Mouse (Mus musculus): ENCODE measurements around the gene Limk1.
"Not testable (repeated sequence)": the region's sequence is repeated elsewhere in the genome, so short reads cannot be mapped to it uniquely, and the experiment has no call there.

The Limk1 gene

DNA sequence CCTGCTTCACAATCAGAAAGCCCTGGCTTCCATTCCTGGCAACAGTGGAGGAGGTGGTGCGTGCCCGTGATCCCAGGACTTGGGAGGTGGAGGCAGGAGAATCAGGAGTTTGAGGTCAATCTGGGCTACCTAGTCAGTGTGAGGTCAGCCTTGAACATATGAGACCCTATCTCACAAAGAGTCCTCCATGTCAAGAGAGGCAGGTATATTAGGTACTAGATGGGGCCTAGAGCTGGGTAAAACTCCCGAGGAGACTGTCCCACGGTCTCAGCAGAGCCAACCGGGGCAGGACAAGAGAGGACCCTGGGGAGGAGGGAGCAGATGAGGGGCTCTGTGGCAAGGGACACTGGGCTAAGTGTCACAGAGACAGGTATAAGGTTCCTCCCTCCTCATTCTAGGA, 10.9 kb downstream of the Limk1 start:
- no peak for DNase-seq (ENCODE audit: low spot score in 2 of 2)

DNA sequence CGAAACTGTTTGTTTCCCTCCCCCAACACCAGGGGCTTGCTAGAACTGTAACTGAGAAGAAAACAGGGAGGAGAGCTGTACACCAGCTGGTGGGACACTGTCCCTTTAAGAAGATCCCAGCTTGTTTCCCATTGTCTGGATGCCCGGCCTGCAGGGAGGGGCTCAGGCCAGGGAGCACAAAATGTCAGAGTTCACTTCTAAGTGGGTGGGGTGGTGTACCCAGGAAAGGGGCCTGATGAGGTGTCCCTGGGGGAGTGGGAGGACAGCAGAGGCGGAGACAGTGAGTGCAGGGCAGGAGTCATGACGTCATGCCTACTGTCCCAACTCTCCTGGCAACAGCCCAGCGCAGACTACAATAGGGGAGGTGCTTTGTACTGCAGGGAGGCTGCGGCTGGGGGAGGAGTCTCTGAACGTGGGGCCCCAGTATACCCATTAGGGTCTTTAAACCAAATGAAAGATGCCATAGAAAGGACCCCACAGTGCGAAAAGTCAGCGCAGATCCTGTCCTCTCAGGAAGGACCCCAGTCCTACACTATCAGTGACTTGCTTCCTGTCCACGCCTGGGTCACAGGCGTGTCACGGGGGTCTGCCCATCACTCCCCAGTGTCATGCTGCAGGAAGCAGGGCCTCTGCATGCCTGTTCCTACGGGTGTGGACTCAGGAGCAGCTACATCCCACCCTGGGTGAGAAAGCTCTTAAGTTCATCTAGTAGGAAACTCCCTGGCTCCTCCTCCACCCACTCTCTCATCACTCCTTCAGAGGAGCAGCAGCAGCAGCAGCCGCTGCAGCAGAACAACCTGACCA, 12.2 kb downstream of the Limk1 start:
- peak; percentile 36 to 62 for DNase-seq (ENCODE audit: low spot score in 2 of 2)

DNA sequence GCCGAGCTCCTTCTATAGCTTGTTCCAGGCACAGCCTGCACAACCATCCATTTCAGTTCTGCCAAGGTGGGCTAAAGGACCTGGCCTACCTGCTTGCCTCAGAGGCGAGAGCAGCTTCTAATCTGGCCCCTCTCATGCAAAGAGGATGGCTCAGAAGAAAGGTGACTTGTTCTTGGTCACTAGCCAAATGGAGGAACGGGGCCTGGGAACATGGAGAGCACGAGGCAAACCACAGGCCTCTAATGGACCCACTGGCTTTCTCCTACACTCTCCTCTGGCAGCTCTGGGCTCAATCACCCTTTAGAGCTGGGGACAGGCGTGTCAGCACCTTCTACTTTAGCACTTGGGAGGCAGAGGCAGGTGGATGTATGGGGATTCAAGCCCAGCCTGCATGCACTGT, 13.4 kb downstream of the Limk1 start:
- no peak for DNase-seq (ENCODE audit: low spot score in 2 of 2)

DNA sequence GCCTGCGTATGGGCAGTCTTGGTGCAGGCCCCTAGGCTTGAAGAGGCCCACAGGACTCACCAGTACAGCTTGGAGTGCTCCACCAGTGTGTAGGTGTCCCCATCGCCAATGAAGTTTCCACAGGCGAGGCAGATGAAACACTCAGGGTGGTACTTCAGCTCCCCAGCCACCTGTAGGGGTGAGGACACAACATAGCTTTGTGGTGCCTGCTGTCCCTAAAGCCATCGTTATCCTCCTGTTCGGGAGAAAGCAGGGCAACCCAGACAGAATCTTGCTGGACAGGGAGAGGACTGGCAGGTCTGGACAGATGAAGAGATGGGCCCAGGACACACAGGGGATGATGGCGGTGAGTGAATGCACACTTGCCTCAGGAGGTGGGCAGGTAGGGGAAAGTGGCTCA, 15.8 kb downstream of the Limk1 start:
- DNase-seq (ENCODE audit: low spot score in 2 of 2), result no peak

DNA sequence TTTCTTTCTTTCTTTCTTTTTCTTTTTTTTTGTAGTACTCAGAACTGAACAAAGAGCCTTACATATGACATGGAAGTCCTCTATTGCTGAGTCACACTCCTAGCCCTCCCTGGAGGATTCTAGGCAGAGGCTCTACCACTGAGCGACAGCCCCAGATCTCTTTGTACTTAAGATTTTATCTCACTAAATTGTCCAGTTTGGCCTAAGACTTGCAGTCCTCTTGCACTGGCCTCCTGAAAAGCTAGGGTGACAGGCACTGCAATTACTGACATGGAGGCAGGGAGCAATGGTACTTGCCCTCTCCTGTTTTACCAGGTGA, 16.2 kb downstream of the Limk1 start:
- DNase-seq (ENCODE audit: low spot score in 2 of 2), result no peak

DNA sequence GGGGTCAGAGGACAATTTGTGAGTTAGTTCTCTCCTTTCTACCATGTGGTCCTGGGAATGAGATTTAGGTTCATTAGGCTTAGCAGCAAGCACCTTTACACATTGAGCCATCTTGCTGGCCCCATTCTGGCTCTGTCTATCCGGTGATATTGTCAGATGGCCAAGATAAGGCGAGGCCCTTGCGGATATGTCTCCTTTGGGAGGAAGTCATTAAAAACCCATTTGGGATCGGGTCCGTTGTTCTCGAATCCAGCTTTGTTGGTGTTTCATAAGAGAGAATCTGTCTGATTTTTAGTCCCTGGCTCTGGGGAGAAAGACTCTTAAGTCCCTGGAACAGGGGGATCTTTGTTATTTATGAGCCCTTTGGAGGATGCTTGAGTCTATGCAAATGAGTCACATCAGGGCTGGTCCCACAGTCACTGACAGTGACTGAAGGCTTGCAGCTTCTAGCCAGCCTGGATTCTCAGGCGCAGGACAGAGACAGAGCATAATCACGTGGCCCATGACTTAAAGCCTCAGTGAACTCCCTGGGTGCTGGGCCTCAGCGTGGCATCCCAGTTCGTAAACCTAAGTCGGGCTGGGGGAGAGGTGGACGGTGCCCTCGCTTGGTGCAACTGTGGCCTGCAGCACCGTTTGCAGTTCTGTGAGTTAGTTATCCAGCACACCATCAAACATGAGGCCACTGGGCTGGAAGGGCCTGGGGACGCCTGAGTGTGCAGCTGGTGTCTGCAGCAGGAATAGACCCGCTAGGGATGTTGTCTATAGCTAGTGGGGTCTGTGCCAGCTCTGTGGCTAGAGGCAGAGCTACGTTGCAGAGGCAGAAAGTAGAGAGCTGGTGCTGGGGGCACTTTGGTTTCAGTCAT, 16.8 kb downstream of the Limk1 start:
- no peak for DNase-seq (ENCODE audit: low spot score in 2 of 2)

DNA sequence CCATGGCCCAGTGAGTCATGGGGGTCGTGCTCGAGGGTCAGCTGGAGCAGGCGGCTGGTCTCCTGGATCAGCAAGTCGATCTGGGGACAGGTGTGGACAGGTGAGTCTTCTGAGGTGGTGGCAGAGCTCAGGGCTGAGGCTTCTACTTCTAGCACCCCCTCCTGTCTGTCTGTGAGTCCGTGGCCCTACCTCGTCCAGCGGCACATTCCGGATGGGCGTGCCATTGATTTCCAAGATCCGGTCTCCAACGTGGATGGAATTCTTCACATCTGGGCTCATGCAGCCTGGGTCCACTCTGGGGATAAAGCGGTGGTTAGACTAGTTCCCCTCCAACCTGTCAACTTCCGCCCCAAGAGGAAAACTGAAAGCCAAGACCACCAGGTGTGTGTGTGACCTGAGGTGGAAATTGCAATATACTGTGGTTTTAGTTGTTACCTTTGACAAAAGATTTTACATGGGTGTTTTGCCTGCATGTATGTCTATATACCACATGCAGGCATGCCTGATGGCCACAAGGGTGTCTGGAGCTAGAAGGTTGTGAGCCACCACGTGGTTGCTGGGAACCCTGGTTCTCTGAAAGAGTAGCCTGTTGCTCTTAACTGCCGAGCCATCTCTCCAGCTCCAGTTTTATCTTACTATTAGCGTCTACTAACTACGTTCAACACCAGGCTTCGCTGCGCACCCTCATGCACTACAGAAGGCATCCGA, 19.2 kb downstream of the Limk1 start:
- no peak for DNase-seq (ENCODE audit: low spot score in 2 of 2)

DNA sequence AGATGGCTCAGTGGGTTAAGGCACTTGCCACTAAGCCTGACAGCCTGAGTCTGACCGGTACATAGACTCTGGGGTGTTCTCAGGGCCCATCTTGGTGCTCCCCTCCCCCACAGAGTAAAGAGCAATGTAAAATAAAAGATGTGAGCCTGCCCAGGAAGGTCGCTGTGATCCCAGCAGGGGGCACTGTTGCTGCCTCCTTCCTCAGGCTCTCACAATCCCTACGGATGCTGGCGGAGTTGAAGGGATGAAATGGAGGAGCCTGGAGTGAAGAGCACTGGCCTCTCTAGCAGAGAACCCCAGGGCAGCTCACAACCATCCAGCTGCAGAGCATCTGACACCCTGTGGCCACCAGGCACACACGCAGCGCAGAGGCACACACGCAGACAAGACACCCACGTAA, 19.9 kb downstream of the Limk1 start:
- DNase-seq (ENCODE audit: low spot score in 2 of 2), result no peak

DNA sequence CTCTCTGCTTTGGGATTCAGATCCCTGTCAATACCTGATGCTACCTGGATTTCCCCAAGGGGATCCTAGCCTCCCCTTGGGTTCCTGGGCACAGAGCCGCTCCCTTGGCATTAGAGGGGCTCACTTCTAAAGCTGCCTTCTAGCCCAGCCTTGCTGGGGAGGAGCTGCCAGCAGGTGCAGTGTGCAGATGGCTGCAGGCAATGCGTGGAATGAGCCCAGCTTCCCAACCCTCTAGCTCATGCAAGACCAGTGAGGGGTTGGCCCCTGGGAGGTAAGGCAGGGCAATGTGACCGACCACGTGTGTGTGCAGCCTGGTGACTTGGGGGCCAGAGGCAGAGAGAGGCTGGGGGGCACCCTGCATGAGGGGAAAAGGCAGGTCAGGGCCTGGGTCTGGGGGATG, 31.7 kb downstream of the Limk1 start:
- no peak for DNase-seq (ENCODE audit: low spot score in 2 of 2)

DNA sequence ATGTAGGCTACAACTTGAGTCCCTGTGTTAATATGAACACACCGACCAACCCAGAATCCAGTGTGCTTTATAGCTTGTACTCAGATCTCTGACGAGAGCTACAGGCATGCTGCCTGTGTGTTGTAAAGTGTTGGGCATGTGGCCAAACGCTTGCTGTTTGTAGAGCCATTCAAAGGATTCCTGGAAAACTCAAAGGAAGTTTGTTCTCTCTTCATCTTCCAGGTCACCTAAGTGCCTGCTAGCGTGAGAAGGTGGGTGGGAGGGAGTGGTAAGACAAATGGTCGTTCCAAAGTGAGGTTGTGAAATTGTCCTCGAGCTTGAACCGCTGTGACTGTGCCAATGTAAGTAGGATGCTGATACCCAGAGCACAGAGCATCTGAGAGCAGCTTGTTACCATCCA, 36.4 kb downstream of the Limk1 start:
- DNase-seq (ENCODE audit: low spot score in 2 of 2), result no peak

DNA sequence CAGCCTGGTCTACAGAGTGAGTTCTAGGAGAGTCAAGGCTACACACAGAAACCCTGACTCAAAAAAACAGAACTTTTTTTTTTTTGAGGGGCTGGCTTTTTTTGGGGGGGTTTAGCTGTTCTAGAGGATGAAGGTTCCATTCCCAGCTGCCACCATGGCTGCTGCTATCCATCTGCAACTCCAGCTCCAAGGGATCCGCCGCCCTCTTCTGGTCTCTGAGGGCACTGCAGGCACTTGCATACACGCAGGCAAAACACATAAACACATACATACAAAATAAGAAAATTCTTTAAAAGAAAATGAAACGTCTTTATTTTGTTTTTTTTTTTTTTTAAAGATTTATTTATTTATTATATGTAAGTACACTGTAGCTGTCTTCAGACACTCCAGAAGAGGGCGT, 37.5 kb downstream of the Limk1 start:
- peak in 1 of 2 experiments; percentile 41 for DNase-seq (ENCODE audit: low spot score in 2 of 2)

DNA sequence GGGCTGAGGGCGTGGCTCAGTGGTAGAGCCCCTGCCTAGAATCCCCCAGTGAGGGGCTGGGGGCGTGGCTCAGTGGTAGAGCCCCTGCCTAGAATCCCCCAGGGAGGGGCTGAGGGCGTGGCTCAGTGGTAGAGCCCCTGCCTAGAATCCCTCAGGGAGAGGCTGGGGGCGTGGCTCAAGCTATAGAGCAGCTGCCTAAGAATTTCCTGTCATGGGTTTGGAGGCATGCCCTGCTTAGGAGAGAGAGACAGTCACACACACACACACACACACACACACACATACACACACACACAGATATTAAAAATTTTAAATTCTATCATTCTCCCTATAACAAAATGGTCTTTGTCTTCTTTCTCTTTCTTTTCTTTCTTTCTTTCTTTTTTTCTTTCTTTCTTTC, 39.4 kb downstream of the Limk1 start:
- not testable (repeated sequence) for DNase-seq (ENCODE audit: low spot score in 2 of 2)

DNA sequence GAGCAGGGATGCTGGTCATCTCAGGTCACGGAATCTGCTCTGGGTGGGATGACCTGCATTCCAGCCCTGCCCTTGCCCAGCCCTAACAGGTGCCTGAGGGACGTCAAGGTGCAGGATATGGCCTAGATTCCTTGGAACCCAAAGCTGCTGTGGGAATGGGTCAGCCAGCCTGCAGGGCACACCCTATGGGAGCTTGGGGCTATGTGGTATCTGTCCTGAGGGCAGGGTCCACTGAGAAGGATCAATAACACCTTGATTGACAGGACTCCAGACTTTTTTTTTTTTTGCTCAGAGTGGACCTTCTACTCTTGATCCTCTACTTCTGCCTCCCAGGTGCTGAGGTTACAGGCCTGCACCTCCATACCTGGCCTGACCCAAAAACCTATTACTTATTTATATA, 41.0 kb downstream of the Limk1 start:
- DNase-seq (ENCODE audit: low spot score in 2 of 2), result no peak

DNA sequence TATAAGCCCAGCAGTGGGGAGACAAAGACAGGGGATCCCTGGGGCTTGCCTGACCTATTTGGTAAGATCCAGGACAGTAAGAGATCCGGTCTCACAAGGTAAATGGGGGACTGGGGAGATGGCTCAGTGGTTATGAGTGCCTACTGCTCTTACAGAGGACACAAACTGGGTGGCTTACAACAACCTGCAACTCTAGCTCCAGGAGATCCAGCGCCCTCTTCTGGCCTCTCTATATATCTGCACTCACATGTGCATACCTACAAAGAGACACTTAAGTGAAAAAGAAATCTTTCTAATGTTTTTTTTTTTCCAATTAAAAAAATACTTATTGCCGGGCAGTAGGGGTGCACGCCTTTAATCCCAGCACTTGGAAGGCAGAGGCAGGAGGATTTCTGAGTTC, 41.9 kb downstream of the Limk1 start:
- no peak for DNase-seq (ENCODE audit: low spot score in 2 of 2)

DNA sequence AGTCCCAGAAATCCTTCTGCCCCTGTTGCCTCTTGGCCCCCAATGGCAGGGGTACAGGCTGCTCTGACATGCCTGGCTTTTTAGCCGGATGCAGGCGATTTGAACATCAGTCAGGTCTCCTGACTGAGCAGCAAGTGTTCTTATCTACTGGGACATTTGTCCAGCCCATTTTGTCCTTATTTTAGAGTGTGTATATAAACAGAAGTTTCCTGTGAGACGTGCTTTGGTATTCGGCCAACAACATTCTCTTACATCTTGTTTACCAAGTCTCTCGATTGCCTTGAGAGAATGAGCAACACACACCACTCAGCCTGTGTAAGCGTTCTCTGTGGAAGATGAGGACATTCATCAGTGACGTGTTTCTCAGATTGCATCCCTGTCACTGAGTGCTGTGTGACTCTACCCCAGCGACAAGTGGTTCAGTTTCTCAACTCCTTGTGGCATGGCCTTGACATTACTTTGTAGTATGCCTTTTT, 43.7 kb downstream of the Limk1 start:
- DNase-seq (ENCODE audit: low spot score in 2 of 2), result no peak

DNA sequence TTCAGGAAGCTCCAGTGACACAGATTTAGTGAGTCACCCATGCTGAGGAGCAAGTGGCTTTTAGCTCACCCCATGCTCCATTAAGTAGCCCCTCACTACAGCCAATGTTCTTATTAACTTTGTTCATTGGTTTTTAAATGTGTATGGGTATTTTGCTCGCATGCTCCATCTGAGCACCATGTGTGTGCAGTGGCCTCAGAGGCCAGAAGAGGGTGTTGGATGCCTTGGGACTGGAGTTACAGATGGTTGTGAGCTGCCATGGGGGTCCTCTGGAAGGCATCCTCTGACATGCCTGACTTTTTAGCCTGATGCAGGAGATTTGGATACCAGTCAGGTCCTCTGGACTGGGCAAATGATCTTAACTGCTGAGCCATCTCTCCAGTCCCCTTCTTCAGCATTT, 44.3 kb downstream of the Limk1 start:
- DNase-seq (ENCODE audit: low spot score in 2 of 2), result no peak

DNA sequence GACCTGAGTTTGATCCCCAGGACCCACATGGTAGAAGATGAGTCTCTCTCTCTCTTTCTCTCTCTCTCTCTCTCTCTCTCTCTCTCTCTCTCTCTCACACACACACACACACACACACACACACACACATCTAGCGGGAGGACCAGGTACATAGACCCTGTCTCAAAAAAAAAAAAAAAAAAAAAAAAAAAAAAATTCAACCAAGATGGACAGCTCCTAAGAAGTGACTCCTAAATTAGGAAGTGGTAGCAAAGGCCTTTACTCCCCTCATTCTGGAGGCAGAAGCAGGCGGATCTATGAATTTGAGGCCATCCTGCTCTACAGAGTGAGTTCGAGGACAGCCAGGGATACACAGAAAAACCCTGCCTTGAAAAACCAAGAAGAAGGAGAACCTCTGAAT, 48.0 kb downstream of the Limk1 start:
- no peak for DNase-seq (ENCODE audit: low spot score in 2 of 2)

DNA sequence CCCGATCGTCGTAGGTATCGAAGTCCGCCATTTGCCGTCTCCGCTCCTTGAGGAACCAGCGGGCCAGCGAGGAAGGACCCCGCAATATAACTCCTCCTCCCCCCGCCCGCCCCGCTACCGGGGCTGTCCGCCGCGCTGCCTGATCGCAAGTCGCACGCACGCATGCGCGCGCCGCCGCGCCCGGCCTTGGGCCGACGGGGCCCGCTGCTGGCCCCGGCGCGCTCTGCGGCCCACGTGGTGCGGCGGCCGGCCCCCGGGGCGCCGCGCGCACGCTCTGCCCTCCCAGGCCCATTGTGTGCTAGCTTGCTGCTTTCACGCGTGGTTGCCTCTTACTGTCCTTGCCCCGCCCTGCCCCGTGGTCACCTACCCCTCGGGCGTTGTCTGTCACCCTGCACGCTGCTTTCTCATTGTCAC, 49.1 kb downstream of the Limk1 start, which contains the start of gene Eif4h:
TSS of gene Eif4h (minus strand) at position 222 of the 414 bp plus-strand sequence.
- DNase-seq (ENCODE audit: low spot score in 2 of 2), result peak; percentile 88 to 96

DNA sequence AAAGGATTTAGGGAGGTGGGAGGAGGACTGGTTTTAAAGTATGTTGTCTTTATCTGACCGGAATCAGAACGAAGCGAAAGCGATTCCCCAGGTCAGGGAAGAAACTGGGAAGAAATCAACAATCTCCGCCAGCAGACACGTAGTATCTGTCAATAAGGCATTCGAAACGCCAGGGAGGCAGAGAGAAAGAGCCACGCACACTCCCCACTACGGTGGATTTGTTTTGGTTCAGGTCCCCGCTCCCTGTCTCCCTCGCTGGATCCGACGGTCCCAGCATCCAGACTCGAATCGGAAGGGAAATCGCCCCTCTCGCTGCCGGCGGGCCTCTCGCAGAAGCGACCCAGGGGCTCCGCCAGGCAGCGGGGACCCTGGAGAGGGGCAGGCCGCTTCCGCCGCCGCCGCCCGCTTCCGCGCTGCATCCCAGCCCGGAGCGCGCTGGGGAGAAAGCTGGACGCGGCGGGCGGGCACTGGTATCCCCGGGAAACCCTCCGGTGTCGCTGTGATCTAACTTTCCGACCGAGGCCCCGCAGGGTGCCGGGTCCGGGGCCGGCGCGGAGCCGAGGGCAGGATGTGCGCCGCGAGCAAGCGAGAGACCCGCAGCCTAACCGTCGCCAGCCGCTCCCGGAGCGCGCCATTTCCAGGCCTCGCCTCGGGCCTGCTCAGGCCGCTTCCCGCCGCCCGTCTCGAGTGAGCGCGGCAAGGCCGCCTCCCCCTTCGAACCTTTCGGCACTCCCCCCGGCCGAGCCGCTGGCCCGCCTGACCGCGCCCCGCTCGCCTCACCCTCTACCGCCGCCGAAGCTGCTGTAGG, 49.7 kb downstream of the Limk1 start:
- DNase-seq (ENCODE audit: low spot score in 2 of 2), result no peak

DNA sequence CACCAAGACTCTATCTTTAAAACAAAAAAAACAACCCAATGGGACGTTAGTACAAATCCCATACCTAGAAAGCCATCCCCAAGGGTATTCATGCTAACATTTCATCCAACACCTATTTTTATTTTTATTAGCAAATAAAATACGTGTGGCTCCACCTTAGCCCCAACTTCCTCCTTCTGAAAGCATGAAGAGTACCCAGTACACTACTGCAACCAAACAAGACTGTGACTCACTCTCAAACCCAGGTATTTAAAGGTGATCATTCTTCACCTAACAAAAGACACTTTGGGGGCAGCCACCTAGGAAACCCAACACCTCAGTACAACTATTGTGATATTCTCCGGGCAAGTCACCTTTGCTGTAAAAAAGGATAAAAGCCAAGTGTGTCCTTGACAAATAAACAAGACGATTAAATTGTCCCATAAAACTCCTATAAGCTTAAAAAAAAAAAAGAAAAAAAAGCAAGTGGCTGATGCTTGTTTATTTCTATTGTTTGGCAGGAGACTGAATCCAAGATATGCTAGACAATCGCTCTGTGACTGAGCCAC, 50.5 kb downstream of the Limk1 start:
- DNase-seq (ENCODE audit: low spot score in 2 of 2), result no peak

DNA sequence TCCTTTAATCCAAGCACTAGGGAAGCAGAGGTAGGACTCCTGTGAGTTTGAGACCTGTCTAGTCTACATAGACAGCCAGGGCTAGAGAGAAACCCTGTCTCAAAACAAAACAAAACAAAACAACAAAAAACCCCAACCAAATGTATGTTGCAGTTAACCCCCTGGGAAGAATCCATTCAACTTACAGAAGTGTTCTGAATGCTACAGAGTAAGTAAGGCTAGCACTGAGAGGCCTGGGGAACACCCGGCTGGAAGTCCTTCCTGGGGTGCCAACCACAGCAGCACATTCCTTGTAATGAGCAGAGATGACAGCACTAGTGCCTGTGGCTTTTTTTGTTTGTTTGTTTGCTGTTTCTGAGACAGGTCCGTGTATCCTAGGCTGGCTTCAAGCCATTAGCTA, 55.6 kb downstream of the Limk1 start:
- no peak for DNase-seq (ENCODE audit: low spot score in 2 of 2)
